Mouse (Mus musculus) kidney, adult 2 months (tissue): ENCODE measurements around the gene Agl.

Experiments
- CTCF ChIP-seq: fragments of 200-500 bp; conservative IDR thresholded peaks from 2 replicates; pipeline ENCODE4 v1.5.1; 2011; ENCODE audit warnings: low read depth, mild to moderate bottlenecking, control low read depth, low read length, moderate library complexity, mixed read lengths; ENCODE audit not compliant: insufficient read depth, insufficient read length
- POLR2A ChIP-seq: fragments of 200-500 bp; IDR thresholded peaks from one replicate; pipeline ENCODE4 v1.6.1; 2011; ENCODE audit warnings: low read depth, low read length, control low read depth

DNA sequence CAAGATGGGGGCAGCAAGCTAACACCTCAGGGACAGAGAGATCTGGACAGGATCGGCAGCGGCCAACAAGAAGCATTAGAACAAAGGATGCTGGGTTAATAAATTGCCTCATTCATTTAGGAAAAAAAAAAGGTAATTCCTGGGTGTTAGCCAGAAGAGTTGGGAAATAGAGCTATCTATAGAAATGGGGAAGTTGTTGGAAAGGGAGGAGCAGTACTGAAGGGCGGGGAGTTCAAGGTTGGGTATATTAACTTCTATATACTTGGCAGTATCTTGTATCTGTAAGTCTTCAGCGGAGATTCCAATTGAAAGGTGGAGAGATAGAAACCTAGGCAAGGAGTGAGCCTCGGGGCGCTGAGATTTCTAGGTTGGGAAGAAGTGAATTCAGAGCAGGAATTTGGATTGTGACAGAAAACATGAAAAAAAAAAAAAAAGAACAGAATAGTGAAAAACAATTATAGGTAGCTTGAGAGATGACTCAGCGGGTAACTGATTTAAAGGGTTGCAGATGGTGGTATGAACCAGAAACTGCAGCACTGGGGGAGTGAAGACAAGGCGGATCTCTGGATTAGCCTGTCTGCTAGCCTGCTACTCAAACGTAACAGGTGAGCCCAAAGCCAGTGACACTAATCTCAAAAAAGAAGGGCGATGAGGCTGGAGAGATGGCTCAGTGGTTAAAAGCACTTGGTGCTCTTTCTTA, 37.1 kb upstream of the Agl start:
- TF ChIP-seq POLR2A (no peak), CTCF (no peak)
